Mouse (Mus musculus) ES-Bruce4 (cell line): ENCODE measurements around the gene Ggcx. TPM values are rescaled to one million over a fixed set of nuclear protein-coding genes. Genes with fewer than 3 reads are reported as not detected.

Source experiments
- H3K27ac ChIP-seq: 2 replicates; pipeline ENCODE4 v1.5.1; 2012; ENCODE audit warnings: low read length, inconsistent platforms; ENCODE audit not compliant: insufficient read depth
- H3K27me3 ChIP-seq: 2 replicates; pipeline ENCODE4 v1.6.1; 2012; ENCODE audit warnings: mild to moderate bottlenecking, low read length, inconsistent platforms; ENCODE audit not compliant: control insufficient read depth, poor library complexity, insufficient read depth, severe bottlenecking
- H3K36me3 ChIP-seq: 2 replicates; pipeline ENCODE4 v1.6.1; 2012; ENCODE audit warnings: inconsistent platforms, mild to moderate bottlenecking, low read length, moderate library complexity; ENCODE audit not compliant: control insufficient read depth, poor library complexity, insufficient read depth, severe bottlenecking
- H3K4me1 ChIP-seq: one replicate; pipeline ENCODE4 v1.8.1; 2011; ENCODE audit warnings: low read length; ENCODE audit not compliant: control insufficient read depth, insufficient read depth
- H3K4me3 ChIP-seq: 2 replicates; pipeline ENCODE4 v1.5.1; 2011; ENCODE audit warnings: low read depth, mild to moderate bottlenecking, low read length
- H3K9ac ChIP-seq: 2 replicates; pipeline ENCODE4 v1.6.1; 2012; ENCODE audit warnings: low read depth, mild to moderate bottlenecking, inconsistent platforms; ENCODE audit not compliant: poor library complexity, severe bottlenecking
- H3K9me3 ChIP-seq: replicated peaks from 2 replicates; pipeline ENCODE4 v1.6.1; 2012; ENCODE audit warnings: mild to moderate bottlenecking, low read length, inconsistent platforms; ENCODE audit not compliant: control insufficient read depth, poor library complexity, insufficient read depth, severe bottlenecking
- CTCF ChIP-seq: IDR thresholded peaks from one replicate; pipeline ENCODE4 v1.8.1; 2011; ENCODE audit warnings: low read depth, low read length
- EP300 ChIP-seq: IDR thresholded peaks from 2 replicates; pipeline ENCODE4 v1.6.1; 2011; ENCODE audit warnings: low read depth, low read length; ENCODE audit not compliant: insufficient read depth
- POLR2A ChIP-seq: IDR thresholded peaks from one replicate; pipeline ENCODE4 v1.8.1; 2011; ENCODE audit warnings: low read length; ENCODE audit not compliant: insufficient read depth
- polyA plus RNA-seq: library from polyadenylated mRNA; stranded (reverse); fragments of >200 nt; gene quantifications from 2 replicates; pipeline ENCODE4 v1.2.4, GENCODE M21; 2011; ENCODE audit warnings: low read depth; ENCODE audit not compliant: missing spikeins, insufficient read depth, insufficient read length

Gene Ggcx
- polyA plus RNA-seq, 1 experiment = 16.6 TPM

DNA sequence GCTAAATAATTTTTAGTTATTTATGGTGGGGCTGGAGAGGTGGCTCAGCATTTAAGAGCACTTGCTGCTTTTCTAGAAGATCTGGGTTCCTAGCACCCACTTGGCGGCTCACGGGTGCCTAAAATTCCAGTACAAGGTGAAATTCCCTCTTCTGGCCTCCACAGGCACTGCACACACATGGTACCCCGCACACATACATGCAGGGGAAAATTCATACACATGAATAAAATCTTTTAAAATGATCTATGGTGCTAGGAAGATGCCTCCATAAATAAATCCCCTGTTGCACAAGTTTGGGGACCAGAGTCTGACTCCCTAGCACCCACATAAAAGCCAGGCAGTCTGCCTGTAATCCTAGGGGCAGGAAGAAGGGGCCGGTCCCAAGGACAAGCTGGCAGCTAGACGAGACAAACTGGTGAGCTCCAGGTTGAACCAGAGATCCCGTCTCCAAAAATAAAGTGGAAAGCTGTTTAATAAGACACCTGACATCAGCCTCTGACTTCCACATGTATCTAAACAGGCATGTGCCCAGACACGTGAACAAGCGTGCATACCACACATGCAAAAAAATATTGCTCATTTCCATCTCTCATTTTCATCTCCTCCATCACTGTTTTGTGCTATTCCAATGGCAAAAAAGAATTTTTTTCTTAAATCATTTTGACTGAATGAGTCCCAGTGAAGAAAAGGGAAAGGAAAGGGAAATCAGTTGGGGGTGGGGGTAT, 35.4 kb upstream of the Ggcx start:
- no peak overlapping the region for H3K9ac ChIP-seq

GRCm38 (mm10) chr6:72379377-72380130, 34.6 kb upstream of the Ggcx start:
- no peak overlapping the region for H3K27ac ChIP-seq
- H3K9me3 ChIP-seq = no peaks in the 10 kb centered on the region
- no peaks in the 10 kb centered on the region for H3K36me3 ChIP-seq
- H3K4me3 ChIP-seq = peak overlapping the region; percentile 58
- no peaks in the 10 kb centered on the region for H3K4me1 ChIP-seq
- TF ChIP-seq EP300 (no peak), CTCF (no peak), POLR2A (no peak)
- H3K27me3 ChIP-seq = no peaks in the 10 kb centered on the region
- H3K9ac ChIP-seq = peak overlapping the region; percentile 44

More for the DNA sequence above, 35.4 kb upstream of the Ggcx start:
- H3K4me3 ChIP-seq = no peak overlapping the region
- no peaks in the 10 kb centered on the region for H3K9me3 ChIP-seq
- no peak overlapping the region for H3K27ac ChIP-seq
- no peaks in the 10 kb centered on the region for H3K27me3 ChIP-seq
- H3K36me3 ChIP-seq = no peaks in the 10 kb centered on the region
- no peaks in the 10 kb centered on the region for H3K4me1 ChIP-seq
- TF ChIP-seq EP300 (no peak), POLR2A (no peak), CTCF (no peak)

DNA sequence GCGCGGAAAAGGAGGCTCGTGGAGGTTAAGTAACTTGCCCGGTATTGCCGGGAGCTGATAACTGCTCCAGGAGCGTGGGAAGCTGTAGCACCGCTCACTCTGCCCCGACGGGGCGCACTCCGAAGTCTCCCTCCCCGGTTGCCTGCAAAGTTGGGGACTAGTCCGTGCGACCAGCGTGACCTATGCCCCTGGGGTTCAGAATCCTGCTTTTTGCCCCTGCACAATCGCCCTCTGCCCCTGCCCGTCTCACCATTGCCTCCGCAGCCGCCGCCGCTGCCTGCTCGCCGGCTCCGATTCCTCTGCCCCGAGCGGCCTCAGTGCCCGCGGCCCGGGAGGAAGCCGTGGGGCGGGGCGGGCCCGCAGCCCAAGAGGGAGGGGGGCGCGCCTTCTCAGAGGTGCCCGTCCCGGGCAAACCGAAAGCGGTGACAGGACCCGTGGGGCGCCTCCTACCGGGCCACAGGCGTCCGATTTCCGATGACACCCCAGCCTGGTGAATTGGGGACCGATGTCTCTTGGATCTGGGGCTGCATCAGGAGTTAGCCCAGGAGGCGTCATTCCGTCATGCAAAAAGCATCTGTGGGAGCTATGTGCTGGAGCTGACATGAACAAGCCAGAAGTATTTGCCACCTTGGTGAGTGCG, 33.9 kb upstream of the Ggcx start, which contains the start of gene Vamp5:
Gene Vamp5, minus strand, starts transcription at position 338 of the 640 bp plus-strand sequence.
- Histone ChIP-seq H3K4me3 (peak within 1 kb of the TSS; percentile 58), H3K27me3 (no peaks in the 10 kb centered on the region), H3K9ac (peak within 1 kb of the TSS; percentile 44), H3K27ac (no peak within 1 kb of the TSS), H3K36me3 (no peaks in the 10 kb centered on the region), H3K9me3 (no peaks in the 10 kb centered on the region), H3K4me1 (no peaks in the 10 kb centered on the region)
- TF ChIP-seq CTCF (peak; percentile 26), POLR2A (no peak)

DNA sequence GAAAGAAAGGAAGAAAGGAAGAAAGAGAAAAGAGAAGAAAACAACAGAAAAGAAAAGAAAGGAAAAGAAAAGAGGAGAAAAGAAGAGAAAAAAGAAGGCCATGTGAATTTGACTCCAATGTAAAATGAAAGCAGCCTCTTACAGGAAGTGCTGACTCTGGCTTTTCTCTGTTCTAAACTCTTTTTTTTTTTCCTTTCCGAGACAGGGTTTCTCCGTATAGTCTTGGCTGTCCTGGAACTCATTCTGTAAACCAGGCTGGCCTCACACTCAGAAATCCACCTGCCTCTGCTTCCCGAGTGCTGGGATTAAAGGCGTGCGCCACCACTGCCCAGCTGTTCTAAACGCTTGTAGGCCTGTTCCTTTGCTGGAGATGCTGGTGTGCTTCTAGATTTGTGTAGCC, 31.6 kb upstream of the Ggcx start:
- H3K4me3 ChIP-seq = no peak overlapping the region
- no peak for TF ChIP-seq EP300
- no peak for TF ChIP-seq POLR2A
- TF ChIP-seq CTCF = no peak
- no peaks in the 10 kb centered on the region for H3K27me3 ChIP-seq
- H3K27ac ChIP-seq = no peak overlapping the region
- H3K9ac ChIP-seq = no peak overlapping the region
- no peaks in the 10 kb centered on the region for H3K36me3 ChIP-seq
- H3K9me3 ChIP-seq = no peaks in the 10 kb centered on the region
- no peaks in the 10 kb centered on the region for H3K4me1 ChIP-seq

DNA sequence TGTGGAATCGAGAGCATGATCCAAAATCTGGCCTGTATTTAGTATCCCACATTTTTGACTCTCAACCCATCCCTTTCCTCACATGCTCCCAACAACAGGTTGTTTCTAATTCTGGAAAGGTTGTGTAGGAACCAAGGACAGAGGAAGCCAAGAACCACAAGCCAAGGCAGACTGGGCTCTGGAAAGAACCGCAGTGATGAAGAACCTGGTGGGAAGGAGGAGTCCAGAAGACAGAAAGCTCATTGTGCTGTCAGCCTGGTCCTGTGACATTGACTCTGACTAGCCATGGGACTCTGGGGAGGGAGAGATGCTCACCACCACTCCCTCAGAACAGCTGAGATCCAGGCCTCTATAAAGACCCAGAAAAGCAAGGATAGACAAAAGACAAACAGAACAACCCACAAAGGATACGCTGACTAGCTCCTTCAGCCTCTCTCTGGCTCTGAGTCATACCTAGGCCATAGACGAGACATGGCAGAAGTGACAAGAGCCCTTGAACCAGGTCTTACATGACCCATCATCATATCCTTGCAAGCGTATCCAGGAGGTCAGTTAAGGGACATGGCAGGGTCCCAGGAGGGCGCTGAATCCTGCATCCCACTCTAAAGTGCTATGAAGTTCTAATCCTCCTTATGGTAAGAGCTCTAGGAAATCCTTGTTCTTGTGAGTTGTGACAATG, 30.8 kb upstream of the Ggcx start:
- Histone ChIP-seq H3K36me3 (no peaks in the 10 kb centered on the region), H3K27me3 (no peaks in the 10 kb centered on the region), H3K27ac (no peak overlapping the region), H3K9ac (no peak overlapping the region), H3K4me3 (no peak overlapping the region), H3K4me1 (no peaks in the 10 kb centered on the region), H3K9me3 (no peaks in the 10 kb centered on the region)
- no peak for TF ChIP-seq POLR2A
- no peak for TF ChIP-seq EP300
- TF ChIP-seq CTCF = no peak
